Mouse (Mus musculus) testis, adult 2 months (tissue): ENCODE results near the gene Zmat3.

Experiments used
- CTCF ChIP-seq: fragments of 200-500 bp; IDR thresholded peaks from 2 replicates; pipeline ENCODE4 v1.5.1; 2012; ENCODE audit warnings: low read depth, mild to moderate bottlenecking, inconsistent platforms, low read length, moderate library complexity; ENCODE audit not compliant: control insufficient read depth, insufficient read depth, insufficient replicate concordance
- POLR2A ChIP-seq: fragments of 200-500 bp; IDR thresholded peaks from 2 replicates; pipeline ENCODE4 v1.6.1; 2012; ENCODE audit warnings: low read depth, mild to moderate bottlenecking, inconsistent platforms, low read length, moderate library complexity; ENCODE audit not compliant: control insufficient read depth

GRCm38 (mm10) chr3:32401591-32401990, 35.8 kb upstream of the Zmat3 start:
- TF ChIP-seq CTCF (no peak), POLR2A (no peak)
